10 mouse cellular contexts compared by ENCODE assay signal in genomic region chr2:166080967-166081750, GRCm38 (mm10).
A peak's percentile ranks its signal among the peaks of the same experiment; 100 is the strongest.
DNase-seq lines count a peak whose midpoint lies in the region; ATAC-seq lines count a peak whose summit lies in the region.
"Had no signal": no experiment of that assay in that cellular context is flagged by ENCODE, and none has a peak within 500 bp of the region (broad histone marks: within the 10 kb centered on the region; RNA-seq: fewer than 3 reads in every experiment).

No protein-coding gene starts in this region.

- WGBS in kidney, embryonic 14.5 days: 83% methylated on average over 21 of the region's 21 CpGs
- WGBS in hindbrain, embryonic 16.5 days: 80% methylated on average over 21 of the region's 21 CpGs

- ATAC-seq in erythroblast, adult 5-6 weeks (replicated peaks; ENCODE audit: low FRiP score, poor library complexity, severe bottlenecking): no peak
- no peak for ATAC-seq in kidney, embryonic 14.5 days (ENCODE audit: low FRiP score, low TSS enrichment)
- no peak for ATAC-seq in hindbrain, embryonic 16.5 days

- H3K4me3 ChIP-seq in erythroblast, embryonic 14.5 days (replicated peaks): peak overlapping the region; percentile 33
- H3K4me3 ChIP-seq in kidney, embryonic 14.5 days (ENCODE audit: low read length): no peak overlapping the region
- no peak overlapping the region for H3K4me3 ChIP-seq in hindbrain, embryonic 16.5 days (ENCODE audit: low read length)

- no peak overlapping the region; the same call in 1 of the 2 replicates for H3K4me2 ChIP-seq in kidney, embryonic 14.5 days (replicated peaks; ENCODE audit: low read depth, low read length)
- H3K4me2 ChIP-seq in hindbrain, embryonic 16.5 days (ENCODE audit: low read length): no peak overlapping the region

- peak; percentile 98 for DNase-seq in heart, adult 11 months
- peak; percentile 66 to 69 for DNase-seq in lung, postnatal 4 days
- DNase-seq in right cerebral cortex, postnatal 36 days (ENCODE audit: low spot score in 2 of 2): no peak
- DNase-seq in layer of hippocampus, adult 9-11 months: no peak
- DNase-seq: thymus, adult 18-20 months had no signal

- peak overlapping the region; percentile 48; the same call in 1 of the 2 replicates for H3K27ac ChIP-seq in kidney, embryonic 14.5 days (ENCODE audit: low read depth, low read length)
- H3K27ac ChIP-seq in hindbrain, embryonic 16.5 days (ENCODE audit: low read depth, low read length): no peak overlapping the region
- H3K27ac ChIP-seq: macrophage had no signal

- no peaks in the 10 kb centered on the region for H3K9me3 ChIP-seq in erythroblast, embryonic 14.5 days (ENCODE audit: control insufficient read depth, low read length)
- H3K9me3 ChIP-seq in kidney, embryonic 14.5 days (ENCODE audit: control insufficient read depth, low read length): no peaks in the 10 kb centered on the region
- H3K9me3 ChIP-seq in hindbrain, embryonic 16.5 days (ENCODE audit: control insufficient read depth, low read length): no peaks in the 10 kb centered on the region

- peaks cover 9% of the 10 kb centered on the region for H3K4me1 ChIP-seq in erythroblast, embryonic 14.5 days (ENCODE audit: control insufficient read depth)
- H3K4me1 ChIP-seq in kidney, embryonic 14.5 days (ENCODE audit: control insufficient read depth, insufficient read depth, low read length): peaks cover 3% of the 10 kb centered on the region; the same call in 1 of the 2 replicates
- no peaks in the 10 kb centered on the region for H3K4me1 ChIP-seq in hindbrain, embryonic 16.5 days (ENCODE audit: control insufficient read depth, insufficient read depth, low read depth, low read length)

- no peaks in the 10 kb centered on the region for H3K27me3 ChIP-seq in erythroblast, embryonic 14.5 days (ENCODE audit: control insufficient read depth)
- no peaks in the 10 kb centered on the region for H3K27me3 ChIP-seq in kidney, embryonic 14.5 days (ENCODE audit: control insufficient read depth, insufficient read depth, low read length)
- H3K27me3 ChIP-seq in hindbrain, embryonic 16.5 days (replicated peaks; ENCODE audit: control insufficient read depth, insufficient read depth, low read length): no peaks in the 10 kb centered on the region

- H3K9ac ChIP-seq in kidney, embryonic 14.5 days (ENCODE audit: low read depth, low read length): no peak overlapping the region
- H3K9ac ChIP-seq in hindbrain, embryonic 16.5 days (ENCODE audit: low read depth, low read length): no peak overlapping the region

- no peaks in the 10 kb centered on the region for H3K36me3 ChIP-seq in erythroblast, embryonic 14.5 days (ENCODE audit: control insufficient read depth)
- H3K36me3 ChIP-seq in kidney, embryonic 14.5 days (ENCODE audit: control insufficient read depth, insufficient read depth, low read length): peaks cover 10% of the 10 kb centered on the region; the same call in 1 of the 2 replicates
- H3K36me3 ChIP-seq in hindbrain, embryonic 16.5 days (ENCODE audit: control insufficient read depth, insufficient read depth, low read length): no peaks in the 10 kb centered on the region

Comparison
In these comparisons a context has a peak if more than half of its experiments do, and no peak if none do; other contexts are left out.
1. DNase-seq: peak in heart, adult 11 months (single experiment) and lung, postnatal 4 days (2 of 2); none in right cerebral cortex, postnatal 36 days (0 of 2) and layer of hippocampus, adult 9-11 months (single experiment).